Mouse (Mus musculus) lung, adult 2 months (tissue): Measurements from ENCODE around the gene Vps11.

Experiments
- CTCF ChIP-seq: fragments of 200-500 bp; IDR thresholded peaks from 2 replicates; pipeline ENCODE4 v1.5.1; 2011; ENCODE audit warnings: mild to moderate bottlenecking, low read length, control low read depth; ENCODE audit not compliant: insufficient read depth
- POLR2A ChIP-seq: fragments of 200-500 bp; IDR thresholded peaks from 2 replicates; pipeline ENCODE4 v1.6.1; 2011; ENCODE audit warnings: low read depth, mild to moderate bottlenecking, control low read depth, low read length, borderline replicate concordance; ENCODE audit errors: extremely low read depth

DNA sequence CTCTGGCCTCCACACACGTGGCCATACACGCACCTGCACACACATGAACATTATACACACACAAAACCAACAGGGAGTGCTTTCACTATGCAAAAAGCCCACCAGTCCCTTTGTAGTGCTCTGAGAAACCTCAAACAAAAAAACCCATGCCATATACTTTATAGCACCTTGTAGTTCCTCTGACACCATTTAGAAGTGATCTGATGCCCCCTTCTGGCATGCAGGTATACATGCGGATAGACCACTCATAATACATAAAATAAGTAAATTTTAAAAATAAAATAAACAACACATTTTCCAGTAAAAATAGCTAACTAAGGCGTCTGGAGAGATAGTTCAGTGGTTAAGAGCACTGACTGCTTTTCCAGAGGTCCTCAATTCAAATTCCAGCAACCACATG lies 4.3 kb downstream of the Vps11 start:
- TF ChIP-seq CTCF = no peak
- TF ChIP-seq POLR2A = no peak
